Mouse (Mus musculus) liver, adult 2 months (tissue): ENCODE results near the gene Napsa.

Experiments
- CTCF ChIP-seq: fragments of 200-500 bp; IDR thresholded peaks from 2 replicates; pipeline ENCODE4 v1.5.1; 2011; ENCODE audit warnings: low read depth, low read length, control low read depth
- POLR2A ChIP-seq: fragments of 200-500 bp; IDR thresholded peaks from 2 replicates; pipeline ENCODE4 v1.6.1; 2011; ENCODE audit warnings: low read length, control low read depth; ENCODE audit not compliant: insufficient read depth; ENCODE audit errors: extremely low read depth

DNA sequence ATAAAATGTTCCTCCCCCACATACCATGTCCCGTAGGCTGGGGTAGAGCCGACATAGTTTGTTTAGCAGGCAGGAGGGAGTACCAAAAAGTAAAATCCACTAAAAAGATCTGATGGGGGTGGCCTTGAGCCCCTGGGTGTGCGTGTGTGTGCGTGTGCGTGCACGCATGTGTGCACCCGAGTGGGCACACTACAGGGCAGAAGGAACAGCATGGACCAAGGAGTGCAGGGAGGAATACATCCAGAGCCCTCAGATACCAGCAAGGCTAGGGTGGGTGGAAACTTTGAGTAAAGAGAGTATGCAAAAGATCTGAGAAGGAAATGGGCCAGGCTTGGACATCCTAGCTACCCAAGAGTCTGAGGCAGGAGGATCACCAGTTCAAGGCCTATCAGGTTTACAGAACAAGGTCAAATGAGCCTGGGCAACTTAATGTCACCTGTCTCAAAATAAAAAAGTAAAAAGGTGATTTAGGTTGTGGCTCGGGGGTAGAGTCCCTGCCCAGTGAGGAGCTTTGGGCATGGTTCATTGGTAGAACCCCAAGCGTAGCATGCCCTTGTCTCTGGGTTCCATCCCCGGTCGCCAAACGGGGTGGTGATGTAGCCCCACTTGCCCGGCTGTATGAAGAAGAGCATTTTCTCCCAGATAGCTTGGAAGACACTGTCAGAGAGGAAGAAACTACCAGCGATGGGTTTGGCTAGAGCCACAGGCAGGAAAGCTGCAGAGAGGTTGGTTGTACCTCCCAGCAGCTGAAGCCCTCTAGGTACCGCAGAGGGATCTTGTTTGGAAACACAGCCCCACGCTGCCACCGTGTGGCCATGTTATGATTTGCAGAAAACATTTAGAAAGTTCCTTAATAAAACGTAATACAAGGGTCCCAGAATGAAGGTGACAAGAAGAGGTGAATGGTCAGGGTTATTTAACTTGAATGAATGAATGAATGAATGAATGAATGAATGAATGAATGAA lies 11.5 kb upstream of the Napsa start:
- TF ChIP-seq CTCF: peak; percentile 82
- no peak for TF ChIP-seq POLR2A
